Mouse (Mus musculus): ENCODE data around the gene Ntn1.

The Ntn1 gene

DNA sequence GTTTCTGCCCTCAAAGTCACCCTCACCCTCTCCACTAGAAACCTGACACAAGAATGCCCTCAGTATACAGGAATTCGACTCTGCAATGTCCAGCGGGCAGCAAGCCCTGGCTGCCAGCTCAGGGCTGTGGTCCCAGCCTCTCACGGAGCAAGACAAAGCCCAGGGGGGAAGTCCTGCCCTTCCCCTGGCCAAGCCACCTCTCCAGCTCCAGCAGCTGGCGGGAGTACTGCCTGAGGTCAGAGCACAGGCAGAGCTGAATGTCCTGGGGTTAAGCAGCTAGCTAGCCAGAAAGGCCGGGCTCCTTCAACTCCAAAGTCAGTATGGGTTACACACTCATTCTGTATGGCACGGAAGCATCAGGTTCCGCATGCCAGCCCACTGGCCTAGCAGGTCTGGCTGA lies 79.2 kb downstream of the Ntn1 start:
- DNase-seq: no peak

DNA sequence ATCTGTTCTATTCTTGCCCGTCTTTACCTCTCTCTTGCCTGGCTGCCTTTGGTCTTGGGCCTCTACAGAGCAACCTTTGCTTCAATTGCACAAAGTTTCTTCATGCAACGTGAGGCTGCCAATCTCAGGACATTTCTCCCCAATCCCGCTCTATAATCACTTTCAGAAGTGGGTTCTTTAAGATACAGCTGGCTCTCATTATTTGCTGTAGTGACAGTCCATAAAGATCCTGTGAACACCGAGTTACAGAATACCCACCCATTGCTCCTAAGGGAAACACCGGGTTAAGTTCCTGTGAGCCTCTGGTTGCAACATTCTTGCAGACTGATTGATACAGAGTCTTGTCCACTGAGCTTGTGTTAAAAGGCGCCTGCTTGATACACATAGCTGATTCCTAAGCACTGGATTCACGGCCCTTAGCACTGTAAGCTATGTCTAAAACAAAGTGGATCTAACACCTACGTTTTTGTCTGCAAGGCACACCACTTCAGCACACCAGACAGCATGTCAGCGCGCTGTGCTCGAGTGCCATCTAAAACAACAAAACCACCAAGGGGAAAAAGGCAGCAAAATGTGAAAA lies 85.0 kb downstream of the Ntn1 start:
- DNase-seq: no peak

DNA sequence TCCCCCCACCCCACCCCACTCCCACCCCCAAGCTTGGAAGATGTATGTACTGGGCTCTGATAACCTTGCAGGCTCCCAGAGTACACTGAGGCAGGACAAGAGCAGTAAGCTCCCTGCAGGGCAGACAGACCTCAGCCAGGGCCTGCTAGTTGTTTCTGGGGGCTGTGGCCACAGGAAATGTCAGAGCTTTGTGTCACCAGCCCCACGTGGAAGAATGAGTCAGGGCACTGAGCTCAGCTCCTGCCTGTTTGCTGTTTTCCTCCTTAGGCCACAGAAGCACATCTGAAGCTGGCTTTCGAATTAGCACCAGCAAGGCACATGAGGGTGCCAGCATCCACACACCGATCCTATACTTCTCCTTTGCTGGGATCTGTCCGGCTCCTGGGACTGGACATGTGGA lies 86.8 kb downstream of the Ntn1 start:
- DNase-seq: no peak

DNA sequence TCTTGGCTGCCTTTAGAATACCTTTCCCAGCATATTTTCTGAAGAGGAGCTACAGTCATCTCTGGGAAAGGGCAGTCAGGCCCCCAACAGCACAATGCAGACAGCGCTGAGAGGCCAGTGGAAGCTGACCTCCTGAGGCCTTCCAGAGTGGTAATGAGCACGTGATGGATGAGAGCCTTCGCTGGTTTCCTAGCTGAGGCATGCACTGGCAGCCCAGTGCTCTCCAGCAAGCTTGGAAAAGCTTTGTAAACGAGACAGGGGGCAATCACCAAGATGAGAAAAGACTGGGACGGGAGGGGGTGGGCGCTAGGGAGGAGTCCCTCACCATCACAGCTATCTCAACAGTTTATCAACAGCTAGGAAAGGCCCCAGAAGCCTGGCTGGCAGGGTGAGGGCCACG lies 87.6 kb downstream of the Ntn1 start:
- no peak for DNase-seq

DNA sequence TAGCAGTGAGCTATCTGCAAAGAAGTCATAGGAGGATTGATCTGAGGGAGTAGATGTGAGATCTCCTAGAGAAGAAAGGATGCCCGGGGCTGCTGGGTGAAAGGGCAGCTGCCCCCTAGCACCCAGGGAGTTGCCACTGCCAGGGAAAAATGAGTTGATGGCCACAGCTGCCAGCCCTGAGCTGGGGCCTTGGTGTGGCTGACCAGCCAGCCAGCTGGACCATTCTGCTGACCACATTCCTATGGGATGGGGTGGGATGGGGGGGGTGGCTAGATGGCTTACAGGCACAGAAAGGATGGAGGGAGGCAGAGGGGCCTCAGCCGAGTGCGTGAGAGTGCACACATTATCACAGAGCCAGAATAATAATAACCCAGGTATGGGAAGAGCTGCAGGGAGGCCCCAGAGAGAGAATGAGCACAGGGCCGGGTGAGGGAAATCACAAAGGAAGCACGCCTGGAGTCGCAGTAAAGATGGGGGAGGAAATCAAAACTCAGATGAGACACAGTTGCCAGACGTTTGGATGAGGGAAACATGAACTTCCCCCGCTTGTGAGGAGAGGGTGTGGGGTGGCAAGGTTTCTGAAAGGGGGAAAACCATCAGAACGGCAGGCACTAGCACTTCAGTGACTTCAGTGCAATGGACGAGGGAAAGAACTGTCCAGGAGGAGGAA lies 91.6 kb downstream of the Ntn1 start:
- DNase-seq: no peak

DNA sequence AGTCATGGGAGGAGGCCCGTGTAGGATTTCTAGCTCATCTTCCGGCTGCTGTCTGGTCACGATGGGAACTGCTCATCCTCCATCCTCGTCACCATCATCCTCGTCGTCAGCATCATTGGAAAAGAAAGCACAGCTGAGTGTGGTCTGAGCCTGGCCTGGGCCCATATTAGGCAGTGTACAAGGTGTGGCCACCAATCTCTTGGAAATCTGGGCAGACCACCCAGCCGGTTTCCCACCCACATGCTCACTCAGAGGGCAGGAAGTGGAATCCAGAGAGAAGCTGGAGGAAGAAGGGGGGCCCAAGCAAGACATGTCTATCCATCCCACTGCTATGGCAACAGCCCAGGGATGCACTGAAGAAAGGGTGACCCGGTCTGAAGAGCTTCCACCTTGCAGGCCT lies 94.6 kb downstream of the Ntn1 start:
- DNase-seq: no peak

DNA sequence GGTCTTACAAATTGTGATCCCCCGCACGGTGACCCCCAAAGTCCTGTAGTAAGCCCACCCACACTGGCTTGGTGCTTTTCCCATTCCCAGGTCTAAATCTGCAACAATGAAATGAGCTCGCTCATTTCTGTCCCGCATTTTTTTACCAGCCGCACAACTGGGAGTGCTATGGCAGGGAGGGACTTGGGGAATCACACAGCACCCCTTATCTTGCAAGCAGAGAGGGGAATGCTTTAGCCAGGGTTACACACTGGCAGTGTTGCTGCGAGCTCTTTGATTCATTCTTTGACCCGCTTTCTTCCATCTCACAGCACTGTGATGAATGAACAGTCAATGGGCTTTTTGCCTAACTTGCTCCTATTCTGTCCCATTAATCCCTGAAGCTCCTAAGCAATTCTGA lies 98.3 kb downstream of the Ntn1 start:
- no peak for DNase-seq

DNA sequence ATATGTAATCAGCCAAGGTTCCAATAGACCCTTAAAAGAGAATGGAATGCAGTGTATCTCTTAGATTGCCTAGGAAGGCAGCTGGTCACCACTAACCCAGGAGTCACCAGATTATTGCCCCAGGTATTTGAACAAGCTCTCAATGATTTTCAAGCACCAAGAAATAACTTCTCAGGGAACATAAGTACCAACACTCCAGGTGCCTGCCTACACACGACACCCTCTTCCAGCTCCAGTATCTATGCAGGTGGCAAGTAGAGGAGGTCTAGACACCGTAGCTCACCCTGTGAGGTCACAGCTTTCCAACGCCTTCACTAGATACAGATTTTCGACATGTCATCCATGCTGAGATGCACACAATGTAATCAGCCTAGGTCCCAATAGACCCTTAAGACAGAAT lies 99.0 kb downstream of the Ntn1 start:
- DNase-seq: no peak

DNA sequence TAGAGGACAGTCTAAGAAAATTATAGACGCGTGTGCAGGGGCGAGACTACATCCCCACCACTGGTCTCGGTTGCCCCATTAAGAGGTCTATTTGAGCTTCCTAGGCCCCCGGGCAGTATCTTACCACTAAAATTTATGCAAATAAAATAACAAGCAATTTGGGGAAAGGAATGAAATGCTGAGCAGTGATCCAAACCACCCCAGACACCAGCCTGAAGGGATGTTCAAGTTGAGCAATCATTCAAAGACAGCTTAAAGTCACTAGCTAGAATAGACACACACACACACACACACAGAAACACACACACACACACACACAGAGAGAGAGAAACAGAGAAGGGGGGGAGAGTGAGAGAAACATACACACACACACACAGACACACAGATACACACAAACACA lies 105.1 kb downstream of the Ntn1 start:
- DNase-seq: no peak

DNA sequence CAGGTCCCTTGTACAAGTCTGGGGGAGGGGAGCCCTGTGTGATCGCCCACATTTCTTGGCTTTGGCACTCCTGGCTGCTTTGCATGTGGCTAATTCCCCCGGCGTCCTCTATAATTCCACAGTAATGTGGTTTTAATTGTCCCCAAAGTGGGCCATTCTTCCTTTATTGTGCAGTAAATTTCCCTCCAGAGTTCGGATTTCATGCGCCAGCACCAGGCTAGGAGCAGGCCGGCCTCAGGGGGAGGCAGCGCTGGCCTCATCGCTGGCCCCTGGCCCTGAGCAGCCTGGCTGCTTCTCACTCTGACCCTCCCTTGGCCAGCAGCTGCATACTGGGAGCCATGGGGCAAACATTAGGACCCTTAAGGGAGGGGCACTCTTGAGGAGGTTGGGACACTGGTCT lies 110.0 kb downstream of the Ntn1 start:
- DNase-seq: no peak

DNA sequence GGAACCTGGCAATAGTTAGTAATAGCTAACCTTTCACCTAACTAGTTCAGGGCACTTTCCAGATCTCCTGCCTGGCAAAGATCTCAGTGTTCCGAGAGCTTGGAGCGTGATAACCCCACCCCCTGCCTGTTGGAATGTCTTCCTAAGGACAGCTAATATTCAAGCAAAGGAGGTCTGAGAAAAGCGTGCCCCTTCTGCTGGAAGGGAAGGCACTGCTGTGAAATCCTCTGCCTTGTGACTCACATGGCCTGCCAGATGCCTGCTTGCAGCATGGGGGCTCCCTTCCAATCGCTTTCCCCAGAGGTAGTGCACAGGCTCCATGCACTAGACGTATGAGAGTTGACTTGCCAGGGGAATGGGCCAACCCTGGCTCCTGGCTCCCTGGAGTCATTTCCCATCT lies 113.3 kb downstream of the Ntn1 start:
- no peak for DNase-seq

DNA sequence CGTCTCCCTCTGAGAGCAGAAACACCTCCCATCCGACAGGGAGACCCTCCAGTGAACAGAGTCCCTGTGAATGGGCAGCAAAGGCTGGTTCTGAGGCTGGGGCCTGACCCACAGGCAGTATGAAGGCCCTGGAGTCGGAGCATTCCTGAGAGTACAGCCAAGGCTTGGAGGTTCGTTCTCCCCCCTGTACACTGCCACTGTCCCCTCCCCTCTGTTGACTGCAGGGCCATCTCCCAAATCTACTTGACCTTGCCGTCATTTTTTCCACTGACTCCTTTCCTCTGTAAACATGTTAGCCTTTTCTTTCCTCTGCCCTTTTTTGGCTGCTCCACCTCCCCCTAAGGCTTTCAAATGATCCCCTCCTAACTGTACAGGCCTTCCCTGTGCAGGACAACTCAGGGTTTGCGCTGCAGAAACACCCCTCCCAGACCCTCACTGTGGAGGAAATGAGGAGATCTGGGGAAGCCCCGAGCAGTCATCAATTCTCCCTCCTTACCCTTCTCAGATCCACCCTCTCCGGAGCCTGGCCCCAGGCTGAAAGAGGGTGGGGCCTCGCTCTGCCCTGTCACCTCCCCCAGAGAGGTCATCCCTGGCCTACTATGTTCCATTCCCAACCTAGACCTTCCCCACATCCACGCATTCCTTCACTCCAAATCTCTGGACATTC lies 114.3 kb downstream of the Ntn1 start:
- no peak for DNase-seq

DNA sequence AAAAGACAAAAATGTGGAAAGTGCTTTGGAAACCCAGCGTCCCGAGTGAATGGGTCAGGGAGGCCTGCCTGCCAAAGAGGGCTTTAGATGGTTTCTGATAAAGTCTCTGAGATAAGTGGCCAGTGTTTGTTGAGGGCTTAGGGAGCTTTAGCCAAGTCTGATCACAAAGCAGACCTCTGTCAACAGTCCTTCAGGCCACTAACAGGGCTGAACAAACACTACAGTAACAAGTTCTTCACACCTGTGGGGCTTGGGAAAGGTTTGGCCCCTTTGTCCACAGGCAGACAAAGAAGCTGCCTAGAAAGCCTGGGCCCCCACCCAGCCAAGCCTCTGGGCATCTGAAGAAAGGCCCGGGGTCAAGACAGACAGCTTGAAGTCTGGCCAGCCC lies 114.9 kb downstream of the Ntn1 start:
- no peak for DNase-seq

DNA sequence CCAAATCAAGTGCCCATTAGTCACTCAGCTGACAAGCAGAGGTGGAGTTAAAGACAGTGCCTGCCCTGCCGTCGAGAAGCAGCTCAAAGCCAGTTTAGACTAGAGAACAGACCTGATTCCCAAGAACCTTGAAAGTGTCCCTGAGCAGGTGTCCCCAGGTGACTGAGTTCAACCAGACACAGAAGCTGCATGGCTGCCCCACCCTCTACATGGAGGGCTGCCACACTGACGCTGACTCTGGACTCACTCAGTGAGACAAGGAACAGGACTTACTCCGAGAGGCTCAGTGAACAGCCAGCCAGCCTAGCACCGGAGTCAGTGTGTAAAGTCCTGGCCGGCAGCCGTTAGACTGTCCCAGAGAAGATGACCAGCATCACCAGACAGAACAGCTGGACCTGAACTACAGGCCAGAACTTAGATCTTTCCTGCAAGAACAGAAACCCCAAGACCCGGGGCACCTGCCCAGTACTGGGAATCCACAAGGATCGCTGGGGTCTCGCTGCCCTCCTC lies 120.6 kb downstream of the Ntn1 start:
- DNase-seq: no peak

DNA sequence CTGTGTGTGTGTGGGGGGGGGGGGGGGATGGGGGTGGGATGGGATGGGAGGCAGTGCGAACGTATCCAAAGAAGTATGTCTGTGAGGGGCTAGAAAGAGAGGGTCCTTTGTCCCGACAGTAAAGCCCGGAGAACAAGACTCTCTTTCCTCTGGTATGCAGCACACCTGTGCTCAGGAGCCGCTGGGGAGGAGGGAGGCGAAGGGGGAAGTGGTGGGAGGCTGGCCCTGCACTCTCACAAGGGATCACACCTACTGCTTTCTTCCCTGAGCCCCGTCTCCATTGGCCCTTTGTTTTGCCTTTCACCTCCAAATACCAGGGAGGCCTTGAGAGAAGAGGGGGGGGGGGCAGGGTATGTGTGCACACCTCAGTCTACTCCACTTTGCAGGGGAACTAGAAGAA lies 123.7 kb downstream of the Ntn1 start:
- DNase-seq: no peak

DNA sequence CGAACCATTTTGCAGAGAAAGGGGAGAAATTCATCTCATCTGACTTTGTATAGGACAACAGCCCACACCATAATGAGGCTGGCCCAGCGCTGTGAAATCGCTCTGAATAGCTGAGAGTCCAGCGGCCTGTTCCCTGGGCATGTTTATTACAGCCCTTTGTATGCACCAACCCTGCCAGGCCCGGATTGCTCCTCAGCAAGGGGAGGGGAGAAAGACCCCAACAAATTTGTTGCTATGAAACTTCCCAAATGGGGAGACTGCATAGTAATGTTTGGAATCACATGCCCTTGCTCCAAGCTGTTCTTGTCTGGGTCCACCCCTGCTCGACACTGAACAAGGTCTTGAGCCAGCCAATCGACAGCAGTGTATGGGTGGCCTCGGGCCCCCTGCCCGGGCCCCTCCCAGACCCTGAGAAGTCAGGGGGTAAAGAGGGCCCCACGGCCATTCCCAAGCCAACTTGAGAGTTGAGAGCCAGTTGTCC lies 126.3 kb downstream of the Ntn1 start:
- DNase-seq: no peak

DNA sequence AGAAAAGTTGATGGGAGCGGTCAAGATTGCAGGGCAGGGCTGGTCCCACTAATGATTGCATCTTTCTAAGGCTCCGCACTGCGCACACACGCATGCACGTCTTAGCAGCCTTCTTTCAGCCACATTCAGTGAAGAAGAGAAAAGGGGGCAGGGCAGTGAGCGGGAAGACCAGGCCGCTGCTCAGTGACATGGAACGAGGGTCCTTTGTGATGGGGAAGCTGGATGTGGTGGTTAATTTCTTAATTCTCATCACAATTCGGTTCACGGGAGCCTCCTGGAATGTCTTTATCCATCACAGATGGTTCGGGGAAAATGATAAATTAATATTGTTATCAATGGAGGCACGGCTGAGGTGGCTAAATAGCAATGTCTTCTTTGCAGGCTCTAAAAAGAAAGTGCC lies 126.8 kb downstream of the Ntn1 start:
- no peak for DNase-seq

DNA sequence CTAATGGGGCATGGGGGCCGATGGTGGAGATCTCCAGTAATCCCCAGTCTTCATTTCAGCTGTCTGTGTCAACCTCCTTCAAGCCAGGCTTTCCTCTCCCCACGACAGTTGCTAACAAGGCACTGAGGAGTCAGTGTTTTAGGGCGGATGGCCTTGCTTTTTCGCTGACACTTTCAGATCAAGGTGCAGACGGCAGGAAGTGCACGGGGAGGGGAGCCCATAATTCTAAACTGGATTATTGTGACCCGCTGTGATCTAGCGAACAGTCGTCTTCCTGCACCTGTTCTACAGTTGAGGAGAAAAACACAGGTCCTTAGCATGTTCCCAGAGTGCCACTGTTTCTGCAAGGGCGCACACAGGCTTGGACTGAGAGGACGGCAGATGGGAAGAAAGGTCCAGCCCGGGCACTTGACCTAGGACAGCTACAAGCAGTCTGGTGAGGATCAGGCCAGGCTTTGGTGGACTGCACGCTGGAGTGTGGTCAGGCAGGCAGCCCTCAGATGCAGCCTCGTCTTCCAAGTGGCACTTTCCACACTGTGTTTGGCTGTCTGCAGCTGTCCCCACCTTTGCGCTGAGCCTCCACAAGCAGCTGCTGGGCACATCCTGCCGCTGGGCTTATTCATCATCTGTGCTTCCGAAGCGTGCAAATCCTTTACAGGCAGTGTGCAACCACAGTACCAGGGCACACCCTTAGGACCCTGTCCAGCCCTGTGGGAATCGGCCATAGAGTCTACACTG lies 129.7 kb downstream of the Ntn1 start:
- DNase-seq: no peak

DNA sequence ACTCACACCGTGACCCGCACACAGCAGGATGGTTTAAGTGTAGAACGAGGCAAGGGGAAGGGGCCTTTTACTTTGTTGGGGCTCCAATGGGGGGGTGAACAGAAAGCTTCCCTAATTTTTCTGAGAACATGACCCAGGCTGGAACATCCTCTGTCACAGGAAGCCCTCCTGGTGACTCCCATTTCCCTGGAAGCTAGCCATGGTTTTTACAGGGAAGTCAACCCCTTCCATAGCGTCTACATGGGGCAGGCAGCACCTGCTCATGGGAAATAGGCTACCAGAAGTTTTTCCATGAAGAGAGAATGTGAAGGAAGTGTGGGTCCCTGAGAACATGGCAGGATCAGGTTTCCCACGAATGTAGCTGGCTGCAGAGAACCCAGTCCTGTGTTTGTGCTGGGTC lies 136.3 kb downstream of the Ntn1 start:
- DNase-seq: no peak

DNA sequence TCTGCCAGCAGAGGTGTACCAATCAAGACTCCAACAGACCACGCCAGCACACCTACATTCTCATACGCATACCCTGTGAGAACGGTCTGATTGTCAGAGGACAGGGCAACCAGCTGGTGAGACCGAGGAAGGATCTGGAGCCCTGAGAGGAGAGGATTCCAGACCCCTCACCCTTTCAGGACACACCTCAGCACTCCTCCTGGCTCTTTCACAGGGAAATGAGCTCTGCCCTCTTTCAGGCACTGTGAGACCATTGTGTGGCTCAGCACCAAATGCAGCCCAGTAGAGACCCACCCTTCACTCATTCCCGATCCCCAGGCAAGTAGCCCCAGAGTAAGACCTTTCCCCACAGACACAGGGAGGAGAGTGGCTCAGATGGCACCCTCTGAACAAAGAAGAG lies 137.5 kb downstream of the Ntn1 start:
- no peak for DNase-seq

DNA sequence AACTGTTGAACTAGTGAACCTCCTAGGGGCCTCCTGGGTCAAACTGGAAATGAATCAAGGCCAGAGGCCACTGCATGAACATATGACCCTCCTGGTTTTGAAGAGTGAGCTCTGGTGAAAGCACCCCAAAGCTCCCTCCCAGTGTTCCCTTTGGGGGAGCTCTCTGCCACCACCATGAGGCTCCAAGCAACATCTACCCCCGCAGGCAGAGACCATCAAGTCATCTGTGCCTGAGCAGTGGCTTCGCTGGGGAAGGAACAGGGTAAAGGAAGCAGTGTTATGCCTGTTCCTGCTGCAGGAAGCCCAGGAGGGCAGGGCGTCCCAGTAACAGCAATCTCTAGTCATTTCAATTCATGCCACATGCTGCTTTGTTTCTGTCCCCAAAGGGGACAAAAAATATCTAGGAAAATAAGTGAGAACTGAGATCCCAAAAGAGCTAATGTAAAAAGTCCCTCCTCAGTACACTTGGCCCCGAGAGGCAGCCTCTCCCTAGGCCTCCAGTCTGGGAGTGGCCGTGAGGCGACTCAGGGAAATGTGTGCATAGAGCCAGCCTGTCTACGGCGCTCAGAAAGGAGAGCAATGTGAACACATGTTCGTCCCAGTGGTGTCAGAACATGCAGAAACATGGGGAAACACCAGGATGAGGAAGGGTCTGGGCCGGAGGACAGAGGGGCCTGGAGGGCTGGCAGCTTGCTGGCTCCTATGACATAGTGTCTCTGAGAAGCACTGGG lies 139.3 kb downstream of the Ntn1 start:
- no peak for DNase-seq

DNA sequence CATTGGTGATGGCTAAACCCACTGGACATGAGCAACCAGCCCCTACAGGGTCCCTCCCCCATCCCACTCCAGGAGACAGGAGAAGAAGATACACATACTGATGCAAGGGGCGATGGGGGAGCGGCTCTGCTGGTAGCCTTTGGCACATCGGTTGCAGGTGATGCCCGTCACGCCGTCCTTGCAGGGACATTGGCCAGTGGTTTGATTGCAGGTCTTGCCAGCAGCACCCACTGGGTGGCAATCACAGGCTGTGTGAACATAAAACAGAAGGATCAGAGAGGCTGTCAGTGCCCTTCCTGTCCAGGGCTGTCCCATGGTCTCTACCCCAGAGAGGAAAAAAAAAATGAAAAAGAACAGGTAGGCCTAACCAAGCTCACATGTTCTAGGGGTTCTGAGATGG lies 140.2 kb downstream of the Ntn1 start:
- DNase-seq: no peak

DNA sequence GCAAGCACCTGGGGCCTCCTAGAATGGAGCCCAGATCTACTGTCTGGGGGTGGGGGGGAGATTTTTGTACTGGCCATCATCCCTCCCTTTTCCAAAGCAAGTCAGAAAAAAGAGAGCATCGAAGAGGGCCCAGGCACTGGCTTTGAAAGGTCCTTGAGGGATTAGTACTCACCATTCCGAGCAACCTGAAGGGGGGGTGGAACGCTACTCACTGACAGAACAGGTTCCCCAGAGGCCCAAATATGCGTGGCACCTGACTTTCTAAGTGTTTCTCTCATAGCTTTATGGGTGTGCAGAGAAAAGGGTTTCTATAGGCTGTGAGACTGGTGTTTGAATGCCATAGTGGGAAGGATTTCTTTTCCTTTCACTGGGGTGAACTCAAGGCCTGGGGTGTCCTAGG lies 142.1 kb downstream of the Ntn1 start:
- no peak for DNase-seq

All from right cerebral cortex, postnatal 14 days (tissue).